Mouse (Mus musculus): Measurements from ENCODE around the gene C1galt1. TPM values are rescaled to one million over a fixed set of nuclear protein-coding genes. Genes with fewer than 3 reads are reported as not detected.

C1galt1 gene
- total and polyA plus RNA-seq, 3 experiments, result 7.0 to 22.2 (median 12.2) TPM

- no peak for DNase-seq (ENCODE audit: extremely low read depth)
- no peak for TF ChIP-seq ZKSCAN1 (IDR thresholded peaks at IDR 0.05; ENCODE audit: borderline replicate concordance, low read depth, low read length)
- TF ChIP-seq POLR2A (IDR thresholded peaks at IDR 0.05; ENCODE audit: low read depth, low read length), result no peak
- TF ChIP-seq RCOR1 (conservative IDR thresholded peaks at IDR 0.05; ENCODE audit: low read depth, low read length), result no peak
- TF ChIP-seq UBTF (IDR thresholded peaks at IDR 0.05; ENCODE audit: low read depth, low read length), result no peak
- no peak for TF ChIP-seq CHD1 (IDR thresholded peaks at IDR 0.05; ENCODE audit: low read depth, low read length)
- TF ChIP-seq MXI1 (IDR thresholded peaks at IDR 0.05; ENCODE audit: low read depth, low read length), result no peak
- no peak for TF ChIP-seq CTCF (conservative IDR thresholded peaks at IDR 0.05 in 1 of 2, IDR thresholded peaks at IDR 0.05 in 1 of 2; ENCODE audit: low read depth in 2 of 2, low read length in 2 of 2)
- no peak for TF ChIP-seq MYC (IDR thresholded peaks at IDR 0.05; ENCODE audit: low read depth, low read length)
- TF ChIP-seq ZNF384 (IDR thresholded peaks at IDR 0.05; ENCODE audit: low read depth, low read length), result no peak
- no peak for TF ChIP-seq CHD2 (IDR thresholded peaks at IDR 0.05; ENCODE audit: low read length)
- TF ChIP-seq GABPA (IDR thresholded peaks at IDR 0.05; ENCODE audit: insufficient replicate concordance, low read depth, low read length), result no peak
- no peak for TF ChIP-seq EP300 (IDR thresholded peaks at IDR 0.05; ENCODE audit: low read length)
- TF ChIP-seq NELFE (IDR thresholded peaks at IDR 0.05; ENCODE audit: low read depth, low read length), result no peak
- no peak for TF ChIP-seq ETS1 (conservative IDR thresholded peaks at IDR 0.05; ENCODE audit: low read depth, low read length)
- no peak for TF ChIP-seq NRF1 (IDR thresholded peaks at IDR 0.05; ENCODE audit: low read depth, low read length)
- TF ChIP-seq SIN3A (IDR thresholded peaks at IDR 0.05; ENCODE audit: low read length), result no peak
- TF ChIP-seq MEF2A (IDR thresholded peaks at IDR 0.05; ENCODE audit: borderline replicate concordance, low read depth, low read length), result no peak
- no peaks in the 10 kb centered on the region for H3K9me3 ChIP-seq (replicated peaks; ENCODE audit: low read length)
- H3K36me3 ChIP-seq (replicated peaks in 1 of 2; ENCODE audit: control insufficient read depth in 1 of 2, insufficient read depth in 1 of 2, low read length in 1 of 2), result no peaks in the 10 kb centered on the region
- dilution Hi-C loops (cut with MboI; ENCODE audit: extremely low pct_ligation_motif_present, extremely low pct_unique_long_range_greater_than_20kb, low sequenced_read_pairs) (no loop called here), in situ Hi-C loops (cut with MboI; ENCODE audit: low pct_ligation_motif_present, low pct_unique_long_range_greater_than_20kb, low sequenced_read_pairs) (no loop called here)
- no peaks in the 10 kb centered on the region for H3K27me3 ChIP-seq (replicated peaks)
- no peaks in the 10 kb centered on the region for H3K79me2 ChIP-seq (replicated peaks; ENCODE audit: control insufficient read depth, extremely low read depth, insufficient read depth, poor library complexity, severe bottlenecking)
- H3K4me2 ChIP-seq (ENCODE audit: insufficient read depth, low read depth, poor library complexity, severe bottlenecking), result no peak overlapping the region
- no peaks in the 10 kb centered on the region for H3K4me1 ChIP-seq (ENCODE audit: control insufficient read depth in 1 of 2, insufficient read depth in 2 of 2)
- H3K4me3 ChIP-seq (replicated peaks in 1 of 3; ENCODE audit: low read depth in 2 of 3, low read length in 2 of 3, poor library complexity in 1 of 3), result no peak overlapping the region
- no peak overlapping the region for H3K27ac ChIP-seq (ENCODE audit: insufficient read depth, low read depth)
- H3K9ac ChIP-seq (ENCODE audit: insufficient read depth, low read depth), result no peak overlapping the region
Measured at GRCm38 (mm10) chr6:7803765-7804542, 40.7 kb upstream of the C1galt1 start.

GRCm38 (mm10) chr6:7814146-7814545 is 30.5 kb upstream of the C1galt1 start:
- no peak overlapping the region for H3K9ac ChIP-seq (ENCODE audit: insufficient read depth, low read depth)
- dilution Hi-C loops (cut with MboI; ENCODE audit: extremely low pct_ligation_motif_present, extremely low pct_unique_long_range_greater_than_20kb, low sequenced_read_pairs), result no loop called here
- no peaks in the 10 kb centered on the region for H3K27me3 ChIP-seq (replicated peaks)
- H3K79me2 ChIP-seq (replicated peaks; ENCODE audit: control insufficient read depth, extremely low read depth, insufficient read depth, poor library complexity, severe bottlenecking), result no peaks in the 10 kb centered on the region
- H3K4me1 ChIP-seq (ENCODE audit: control insufficient read depth in 1 of 2, insufficient read depth in 2 of 2), result peaks cover 2 to 5% of the 10 kb centered on the region in 2 experiments; a peak in 2 of 4 replicates
- no peak for DNase-seq (ENCODE audit: extremely low read depth)
- TF ChIP-seq MAX (IDR thresholded peaks at IDR 0.05; ENCODE audit: low read length) (no peak), MYC (IDR thresholded peaks at IDR 0.05; ENCODE audit: low read depth, low read length) (no peak), TCF12 (IDR thresholded peaks at IDR 0.05; ENCODE audit: low read depth, low read length) (no peak), SIN3A (IDR thresholded peaks at IDR 0.05; ENCODE audit: low read length) (no peak), KAT2A (IDR thresholded peaks at IDR 0.05; ENCODE audit: insufficient replicate concordance, low read length) (no peak), MEF2A (IDR thresholded peaks at IDR 0.05; ENCODE audit: borderline replicate concordance, low read depth, low read length) (no peak), USF2 (conservative IDR thresholded peaks at IDR 0.05; ENCODE audit: low read depth, low read length) (no peak)
- no peaks in the 10 kb centered on the region for H3K36me3 ChIP-seq (replicated peaks in 1 of 2; ENCODE audit: control insufficient read depth in 1 of 2, insufficient read depth in 1 of 2, low read length in 1 of 2)
- no peak overlapping the region for H3K4me2 ChIP-seq (ENCODE audit: insufficient read depth, low read depth, poor library complexity, severe bottlenecking)
- H3K4me3 ChIP-seq (replicated peaks in 1 of 3; ENCODE audit: low read depth in 2 of 3, low read length in 2 of 3, poor library complexity in 1 of 3), result no peak overlapping the region
- H3K9me3 ChIP-seq (replicated peaks; ENCODE audit: low read length), result no peaks in the 10 kb centered on the region
- H3K27ac ChIP-seq (ENCODE audit: insufficient read depth, low read depth), result no peak overlapping the region
- in situ Hi-C loops (cut with MboI; ENCODE audit: low pct_ligation_motif_present, low pct_unique_long_range_greater_than_20kb, low sequenced_read_pairs), result no loop called here
